Mouse (Mus musculus): ENCODE results near the gene Eif2ak4. TPM values are rescaled to one million over a fixed set of nuclear protein-coding genes. Genes with fewer than 3 reads are reported as not detected.

Eif2ak4 gene
- polyA plus RNA-seq, 1 experiment from 2014 or later, result 15.2 TPM

DNA sequence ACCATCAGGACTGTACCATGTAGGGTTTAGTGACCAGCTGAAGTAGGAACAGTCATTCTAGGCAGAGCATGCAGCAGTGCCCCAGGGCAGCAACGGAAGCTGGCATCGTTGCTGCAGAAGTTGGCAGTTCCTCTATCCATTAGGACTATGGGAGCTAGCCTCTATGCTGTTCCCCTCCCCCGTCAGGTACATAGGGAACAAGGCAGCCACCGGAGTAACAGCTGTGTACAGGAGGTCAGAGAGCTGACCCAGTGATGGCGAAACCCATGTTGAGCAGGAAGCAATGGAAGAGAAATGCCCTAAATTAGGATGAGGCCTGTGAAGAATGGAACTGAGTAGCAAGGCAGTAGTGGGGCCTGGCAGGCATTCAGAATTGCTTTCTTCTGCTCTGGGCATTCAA lies 53.8 kb downstream of the Eif2ak4 start:
- 74% methylated on average over 5 of the region's 5 CpGs for WGBS
- Histone ChIP-seq H3K4me1 (ENCODE audit: control insufficient read depth, insufficient read depth, low read length) (no peaks in the 10 kb centered on the region), H3K36me3 (ENCODE audit: control insufficient read depth, insufficient read depth, low read length) (peaks cover 26% of the 10 kb centered on the region), H3K27ac (ENCODE audit: low read length) (no peak overlapping the region), H3K9me3 (ENCODE audit: control insufficient read depth, low read depth, low read length) (no peaks in the 10 kb centered on the region), H3K27me3 (ENCODE audit: control insufficient read depth, insufficient read depth, low read length) (no peaks in the 10 kb centered on the region), H3K4me3 (ENCODE audit: low read depth, low read length) (no peak overlapping the region), H3K4me2 (replicated peaks; ENCODE audit: low read depth, low read length) (no peak overlapping the region), H3K9ac (replicated peaks; ENCODE audit: low read depth, low read length) (no peak overlapping the region)
- no peak for ATAC-seq (ENCODE audit: insufficient number of reproducible peaks, insufficient read depth, low FRiP score, low read depth)

DNA sequence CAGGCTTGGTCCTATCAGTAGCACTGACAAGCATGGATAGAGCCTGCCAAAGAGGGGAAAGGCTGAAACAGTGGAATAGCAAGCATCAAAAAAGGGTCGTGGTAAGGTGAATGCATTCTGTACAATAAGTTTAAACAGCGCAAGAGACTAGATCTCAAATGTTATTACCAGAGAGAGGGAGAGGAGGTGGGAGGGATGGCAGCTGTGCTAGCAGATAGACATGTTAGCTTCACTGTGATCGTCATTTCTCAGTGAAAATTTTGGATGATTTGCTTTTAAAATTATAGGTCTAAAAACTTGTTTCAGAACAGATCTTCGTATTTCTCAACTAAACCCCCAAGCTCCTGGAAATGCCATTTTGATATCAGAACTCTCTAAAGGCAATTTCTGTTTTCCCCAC lies 54.3 kb downstream of the Eif2ak4 start:
- Histone ChIP-seq H3K27me3 (ENCODE audit: control insufficient read depth, insufficient read depth, low read length) (no peaks in the 10 kb centered on the region), H3K4me3 (ENCODE audit: low read depth, low read length) (no peak overlapping the region), H3K9ac (replicated peaks; ENCODE audit: low read depth, low read length) (no peak overlapping the region), H3K9me3 (ENCODE audit: control insufficient read depth, low read depth, low read length) (no peaks in the 10 kb centered on the region), H3K27ac (ENCODE audit: low read length) (no peak overlapping the region), H3K36me3 (ENCODE audit: control insufficient read depth, insufficient read depth, low read length) (peaks cover 26% of the 10 kb centered on the region; the same call in 1 of the 2 replicates), H3K4me1 (ENCODE audit: control insufficient read depth, insufficient read depth, low read length) (no peaks in the 10 kb centered on the region), H3K4me2 (replicated peaks; ENCODE audit: low read depth, low read length) (no peak overlapping the region)
- WGBS, result 86% methylated on average over 4 of the region's 4 CpGs
- ATAC-seq (ENCODE audit: insufficient number of reproducible peaks, insufficient read depth, low FRiP score, low read depth), result no peak

DNA sequence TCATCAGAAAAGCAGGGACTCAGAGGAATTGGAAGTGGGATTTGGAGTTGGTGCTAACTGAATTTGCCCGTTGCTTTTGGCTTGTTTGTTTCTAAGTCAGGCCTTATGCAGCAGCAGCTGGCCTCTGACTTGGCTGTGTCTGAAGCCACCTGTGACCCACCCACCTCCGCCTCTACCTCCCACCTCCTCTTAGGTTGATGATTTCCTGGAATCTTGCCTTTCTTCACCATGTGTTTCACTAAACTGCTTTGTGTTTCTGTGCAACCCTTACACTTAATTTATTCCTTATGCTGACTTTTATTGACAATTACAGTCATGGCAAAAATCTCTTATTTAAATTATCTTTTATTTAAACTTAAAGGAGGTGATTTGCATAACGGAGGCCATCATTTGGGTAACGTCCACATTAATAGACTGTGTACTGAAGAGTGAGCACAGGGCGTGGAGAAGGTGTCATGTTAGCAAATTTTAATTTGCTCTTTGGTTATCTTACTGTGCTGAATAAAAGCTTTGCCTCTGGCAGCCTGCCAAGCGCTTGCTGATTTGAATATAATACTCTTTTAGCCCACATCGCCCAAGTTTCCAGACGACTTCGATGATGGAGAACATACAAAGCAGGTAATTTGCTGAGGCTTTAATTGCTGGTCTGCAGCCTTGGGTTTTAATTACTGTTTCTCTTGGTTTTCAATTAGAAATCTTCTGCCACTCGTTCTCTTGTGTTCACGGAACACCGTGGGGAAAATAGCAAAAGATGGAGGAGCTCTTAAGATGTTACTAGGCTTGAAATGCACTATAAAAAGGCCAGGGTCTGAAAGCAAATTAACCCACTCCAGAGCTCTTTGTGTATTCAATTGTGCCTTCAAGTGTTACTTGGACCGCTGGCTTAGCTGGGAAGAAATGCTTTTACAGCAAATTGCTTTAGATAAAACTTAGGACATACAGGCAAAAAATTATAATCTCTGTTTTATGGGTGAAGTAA lies 57.6 kb downstream of the Eif2ak4 start:
- 74% methylated on average over 13 of the region's 13 CpGs for WGBS
- Histone ChIP-seq H3K36me3 (ENCODE audit: control insufficient read depth, insufficient read depth, low read length) (peaks cover 11% of the 10 kb centered on the region; the same call in 1 of the 2 replicates), H3K4me2 (replicated peaks; ENCODE audit: low read depth, low read length) (no peak overlapping the region)

DNA sequence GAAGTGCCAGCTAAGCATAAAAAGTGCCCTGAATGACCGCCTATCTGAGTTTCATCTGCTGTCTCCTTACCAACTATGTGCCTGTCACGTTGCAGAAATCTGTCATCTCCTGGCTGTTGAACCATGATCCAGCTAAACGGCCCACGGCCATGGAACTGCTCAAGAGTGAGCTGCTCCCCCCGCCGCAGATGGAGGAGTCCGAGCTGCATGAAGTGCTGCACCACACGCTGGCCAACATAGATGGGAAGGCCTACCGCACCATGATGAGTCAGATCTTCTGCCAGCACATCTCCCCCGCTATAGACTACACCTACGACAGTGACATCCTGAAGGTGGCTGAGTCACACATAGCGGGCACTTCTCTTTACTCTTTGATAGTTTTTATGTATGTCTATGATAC lies 59.8 kb downstream of the Eif2ak4 start:
- ATAC-seq (ENCODE audit: insufficient number of reproducible peaks, insufficient read depth, low FRiP score, low read depth), result no peak
- no peak overlapping the region for H3K27ac ChIP-seq (ENCODE audit: low read length)
- no peak overlapping the region for H3K4me2 ChIP-seq (replicated peaks; ENCODE audit: low read depth, low read length)
- no peaks in the 10 kb centered on the region for H3K4me1 ChIP-seq (ENCODE audit: control insufficient read depth, insufficient read depth, low read length)
- no peaks in the 10 kb centered on the region for H3K27me3 ChIP-seq (ENCODE audit: control insufficient read depth, insufficient read depth, low read length)
- no peak overlapping the region for H3K4me3 ChIP-seq (ENCODE audit: low read depth, low read length)
- WGBS, result 89% methylated on average over 12 of the region's 12 CpGs
- H3K36me3 ChIP-seq (ENCODE audit: control insufficient read depth, insufficient read depth, low read length), result peaks cover 6% of the 10 kb centered on the region; the same call in 1 of the 2 replicates
- no peak overlapping the region for H3K9ac ChIP-seq (replicated peaks; ENCODE audit: low read depth, low read length)
- H3K9me3 ChIP-seq (ENCODE audit: control insufficient read depth, low read depth, low read length), result no peaks in the 10 kb centered on the region

More for the DNA sequence above, 57.6 kb downstream of the Eif2ak4 start:
- Histone ChIP-seq H3K9me3 (ENCODE audit: control insufficient read depth, low read depth, low read length) (no peaks in the 10 kb centered on the region), H3K9ac (replicated peaks; ENCODE audit: low read depth, low read length) (no peak overlapping the region), H3K27ac (ENCODE audit: low read length) (no peak overlapping the region), H3K4me3 (ENCODE audit: low read depth, low read length) (no peak overlapping the region), H3K4me1 (ENCODE audit: control insufficient read depth, insufficient read depth, low read length) (no peaks in the 10 kb centered on the region), H3K27me3 (ENCODE audit: control insufficient read depth, insufficient read depth, low read length) (no peaks in the 10 kb centered on the region)
- no peak for ATAC-seq (ENCODE audit: insufficient number of reproducible peaks, insufficient read depth, low FRiP score, low read depth)

DNA sequence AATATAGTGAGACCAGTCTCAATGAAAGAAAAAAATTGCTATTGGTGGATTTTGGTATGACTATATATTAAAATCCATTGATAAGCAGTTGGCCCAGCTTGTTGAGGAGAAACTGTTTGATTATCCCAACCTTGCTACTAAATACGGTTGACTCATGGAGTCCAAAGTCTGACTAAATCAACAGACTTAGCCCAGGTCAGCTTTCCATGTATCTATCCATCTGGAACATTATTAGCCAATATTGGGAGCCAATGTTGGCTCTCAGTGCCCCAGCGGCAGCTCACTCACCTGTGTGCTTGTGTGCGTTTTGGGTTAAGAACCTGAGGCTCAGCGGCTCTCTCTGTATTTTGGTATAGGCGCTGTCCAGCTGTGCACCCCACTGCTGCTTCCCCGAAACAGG lies 62.6 kb downstream of the Eif2ak4 start:
- Histone ChIP-seq H3K27me3 (ENCODE audit: control insufficient read depth, insufficient read depth, low read length) (no peaks in the 10 kb centered on the region), H3K27ac (ENCODE audit: low read length) (no peak overlapping the region), H3K9ac (replicated peaks; ENCODE audit: low read depth, low read length) (no peak overlapping the region), H3K9me3 (ENCODE audit: control insufficient read depth, low read depth, low read length) (no peaks in the 10 kb centered on the region), H3K4me2 (replicated peaks; ENCODE audit: low read depth, low read length) (no peak overlapping the region), H3K4me1 (ENCODE audit: control insufficient read depth, insufficient read depth, low read length) (no peaks in the 10 kb centered on the region), H3K4me3 (ENCODE audit: low read depth, low read length) (no peak overlapping the region), H3K36me3 (ENCODE audit: control insufficient read depth, insufficient read depth, low read length) (no peaks in the 10 kb centered on the region; the same call in 1 of the 2 replicates)
- 91% methylated on average over 6 of the region's 6 CpGs for WGBS
- ATAC-seq (ENCODE audit: insufficient number of reproducible peaks, insufficient read depth, low FRiP score, low read depth), result no peak

DNA sequence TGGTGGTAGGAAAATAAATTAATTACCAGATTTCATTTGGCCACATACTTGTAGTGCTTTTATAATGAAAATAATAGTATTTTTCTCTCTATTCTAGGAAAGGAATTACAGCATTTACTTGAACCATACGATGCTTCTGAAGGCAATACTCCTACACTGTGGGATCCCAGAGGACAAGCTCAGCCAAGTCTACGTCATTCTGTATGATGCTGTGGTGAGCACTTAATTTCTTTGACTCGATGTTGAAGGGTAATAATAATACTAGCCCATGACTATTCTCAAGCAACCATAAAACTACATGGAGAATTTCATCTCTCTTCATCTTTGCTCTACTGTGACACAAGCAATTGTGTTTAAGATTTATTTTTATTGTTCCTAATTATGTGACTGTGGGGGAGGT lies 68.6 kb downstream of the Eif2ak4 start:
- H3K4me2 ChIP-seq (replicated peaks; ENCODE audit: low read depth, low read length), result no peak overlapping the region
- no peak overlapping the region for H3K4me3 ChIP-seq (ENCODE audit: low read depth, low read length)
- H3K9ac ChIP-seq (replicated peaks; ENCODE audit: low read depth, low read length), result no peak overlapping the region
- no peaks in the 10 kb centered on the region for H3K27me3 ChIP-seq (ENCODE audit: control insufficient read depth, insufficient read depth, low read length)
- H3K27ac ChIP-seq (ENCODE audit: low read length), result no peak overlapping the region
- peaks cover 20% of the 10 kb centered on the region; the same call in 1 of the 2 replicates for H3K36me3 ChIP-seq (ENCODE audit: control insufficient read depth, insufficient read depth, low read length)
- no peaks in the 10 kb centered on the region for H3K9me3 ChIP-seq (ENCODE audit: control insufficient read depth, low read depth, low read length)
- 91% methylated on average over 3 of the region's 3 CpGs for WGBS
- no peak for ATAC-seq (ENCODE audit: insufficient number of reproducible peaks, insufficient read depth, low FRiP score, low read depth)
- H3K4me1 ChIP-seq (ENCODE audit: control insufficient read depth, insufficient read depth, low read length), result no peaks in the 10 kb centered on the region

DNA sequence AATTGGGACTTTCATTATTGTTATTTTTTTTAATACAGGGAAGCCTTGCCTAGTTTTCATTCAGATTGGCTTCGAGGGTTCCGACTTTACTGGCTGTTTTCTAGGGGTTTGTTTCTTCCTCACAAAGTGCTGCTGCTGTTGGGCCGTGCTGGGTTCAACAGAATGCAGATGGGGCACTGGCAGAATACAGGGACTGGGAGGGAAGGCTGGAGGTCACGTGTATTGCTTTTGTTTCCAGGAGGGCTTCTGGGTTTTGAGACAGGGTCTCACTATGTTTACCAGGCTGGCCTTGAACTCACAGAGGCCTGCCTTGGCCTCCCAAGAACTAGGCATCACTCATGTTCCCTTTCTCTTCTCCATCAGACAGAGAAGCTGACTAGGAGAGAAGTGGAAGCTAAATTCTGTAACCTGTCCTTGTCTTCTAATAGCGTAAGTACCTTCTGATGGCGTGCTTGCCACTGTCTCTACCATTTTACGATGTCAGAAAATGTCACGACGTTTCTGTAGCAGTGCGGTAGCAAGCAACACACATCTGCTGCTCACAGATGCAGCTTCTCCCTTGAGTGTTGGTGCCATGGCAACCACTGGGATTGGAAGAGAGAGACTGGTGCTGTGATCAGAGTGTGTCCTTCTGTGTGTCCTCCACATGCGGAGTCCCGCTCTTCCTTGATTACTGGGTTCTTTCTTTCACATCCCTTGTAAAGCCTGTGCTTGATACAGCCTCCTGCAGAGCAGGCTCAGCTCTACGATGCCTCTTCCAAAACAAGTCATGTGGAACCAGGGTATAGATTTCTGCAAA lies 69.2 kb downstream of the Eif2ak4 start:
- Histone ChIP-seq H3K27ac (ENCODE audit: low read length) (no peak overlapping the region), H3K27me3 (ENCODE audit: control insufficient read depth, insufficient read depth, low read length) (no peaks in the 10 kb centered on the region), H3K4me2 (replicated peaks; ENCODE audit: low read depth, low read length) (no peak overlapping the region), H3K9me3 (ENCODE audit: control insufficient read depth, low read depth, low read length) (no peaks in the 10 kb centered on the region), H3K4me3 (ENCODE audit: low read depth, low read length) (no peak overlapping the region), H3K4me1 (ENCODE audit: control insufficient read depth, insufficient read depth, low read length) (no peaks in the 10 kb centered on the region), H3K9ac (replicated peaks; ENCODE audit: low read depth, low read length) (no peak overlapping the region), H3K36me3 (ENCODE audit: control insufficient read depth, insufficient read depth, low read length) (peaks cover 23% of the 10 kb centered on the region)
- ATAC-seq (ENCODE audit: insufficient number of reproducible peaks, insufficient read depth, low FRiP score, low read depth), result no peak
- 89% methylated on average over 13 of the region's 13 CpGs for WGBS

DNA sequence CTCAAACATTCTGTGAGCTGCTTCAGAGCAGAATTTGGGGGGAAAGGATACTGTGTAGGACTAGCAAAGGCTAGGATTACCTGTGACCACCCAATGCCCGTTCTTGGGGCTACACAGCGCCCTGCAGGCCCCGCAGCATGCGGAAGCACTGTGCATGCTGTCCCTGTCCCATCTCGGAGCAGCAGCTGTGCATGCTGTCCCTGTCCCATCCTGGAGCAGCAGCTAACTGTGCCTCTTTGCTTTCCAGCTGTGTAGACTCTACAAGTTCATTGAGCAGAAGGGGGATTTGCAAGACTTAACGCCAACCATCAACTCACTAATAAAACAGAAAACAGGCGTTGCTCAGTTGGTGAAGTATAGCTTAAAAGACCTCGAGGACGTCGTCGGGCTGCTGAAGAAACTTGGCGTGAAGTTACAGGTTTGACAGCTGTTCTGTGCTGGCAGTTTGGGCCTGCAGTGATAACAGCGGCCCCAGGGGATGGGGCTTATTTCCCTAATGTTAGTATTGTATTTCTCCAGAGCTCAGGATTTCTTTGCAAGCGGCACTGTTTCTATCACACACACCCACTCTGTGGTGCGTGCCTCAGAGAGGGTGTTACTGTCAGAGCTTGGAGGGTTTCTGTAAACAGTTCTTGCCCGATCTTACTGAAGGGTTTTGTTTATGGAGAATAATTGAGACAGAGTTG lies 73.2 kb downstream of the Eif2ak4 start:
- Histone ChIP-seq H3K27me3 (ENCODE audit: control insufficient read depth, insufficient read depth, low read length) (no peaks in the 10 kb centered on the region), H3K9ac (replicated peaks; ENCODE audit: low read depth, low read length) (no peak overlapping the region), H3K36me3 (ENCODE audit: control insufficient read depth, insufficient read depth, low read length) (peaks cover 41% of the 10 kb centered on the region), H3K9me3 (ENCODE audit: control insufficient read depth, low read depth, low read length) (no peaks in the 10 kb centered on the region), H3K4me1 (ENCODE audit: control insufficient read depth, insufficient read depth, low read length) (no peaks in the 10 kb centered on the region), H3K4me3 (ENCODE audit: low read depth, low read length) (no peak overlapping the region), H3K27ac (ENCODE audit: low read length) (no peak overlapping the region), H3K4me2 (replicated peaks; ENCODE audit: low read depth, low read length) (no peak overlapping the region)
- WGBS, result 60% methylated on average over 16 of the region's 16 CpGs
- no peak for ATAC-seq (ENCODE audit: insufficient number of reproducible peaks, insufficient read depth, low FRiP score, low read depth)
